Mouse (Mus musculus) kidney, postnatal 0 days (tissue): ENCODE data around the gene Cd5l. TPM values are rescaled to one million over a fixed set of nuclear protein-coding genes. Genes with fewer than 3 reads are reported as not detected.

Source experiments
- ATAC-seq: fragments of 200-750 bp; cut with Nextera tagmentation; replicated peaks from 2 replicates; pipeline ENCODE4 v1.8.0; 2017; ENCODE audit warnings: low read depth, moderate number of reproducible peaks, moderate TSS enrichment, moderate library complexity; ENCODE audit not compliant: low FRiP score
- DNase-seq: peaks from one replicate; pipeline ENCODE4 v3.0.0-alpha.2; 2016; ENCODE audit warnings: low spot score
- H3K27ac ChIP-seq: fragments of 300-500 bp; sonication (generic); 2 replicates; pipeline ENCODE4 v1.5.1; 2014; ENCODE audit warnings: mild to moderate bottlenecking
- H3K27me3 ChIP-seq: fragments of 300-500 bp; sonication (generic); 2 replicates; pipeline ENCODE4 v1.6.1; 2014; ENCODE audit warnings: low read length, mixed read lengths; ENCODE audit not compliant: insufficient read depth
- H3K36me3 ChIP-seq: fragments of 300-500 bp; sonication (generic); 2 replicates; pipeline ENCODE4 v1.6.1; 2014; ENCODE audit warnings: low read length, mixed read lengths; ENCODE audit not compliant: insufficient read depth
- H3K4me1 ChIP-seq: fragments of 300-500 bp; sonication (generic); replicated peaks from 2 replicates; pipeline ENCODE4 v1.6.1; 2014; ENCODE audit warnings: antibody characterized with exemption, low read length, mixed read lengths; ENCODE audit not compliant: insufficient read depth
- H3K4me2 ChIP-seq: fragments of 300-500 bp; sonication (generic); 2 replicates; pipeline ENCODE4 v1.6.1; 2014; ENCODE audit warnings: mild to moderate bottlenecking, low read length, moderate library complexity, mixed read lengths
- H3K4me3 ChIP-seq: fragments of 300-500 bp; sonication (generic); replicated peaks from 2 replicates; pipeline ENCODE4 v1.5.1; 2014; ENCODE audit warnings: low read depth, low read length
- H3K9ac ChIP-seq: fragments of 300-500 bp; sonication (generic); 2 replicates; pipeline ENCODE4 v1.6.1; 2014; ENCODE audit warnings: low read depth, low read length
- H3K9me3 ChIP-seq: fragments of 300-500 bp; sonication (generic); replicated peaks from 2 replicates; pipeline ENCODE4 v1.6.1; 2016; ENCODE audit warnings: low read length, inconsistent platforms, mixed read lengths
- CTCF ChIP-seq: IDR thresholded peaks from 2 replicates; pipeline ENCODE4 v1.5.1; 2016; ENCODE audit warnings: antibody characterized with exemption, low read depth, mild to moderate bottlenecking, moderate library complexity
- WGBS: fragments of 180-500 bp; shearing (Covaris S2); extraction: QIAGEN DNeasy Blood & Tissue Kit; methylation state at CpG from one replicate; pipeline ENCODE4 v1.1.7; 2014; 5-methylcytosine and 5-hydroxymethylcytosine counted together
- polyA plus RNA-seq: library from polyadenylated mRNA; unstranded; fragments of >200 nt; fragmentation: Nextera tagmentation; extraction: Ambion mirVana; gene quantifications from 2 replicates; pipeline ENCODE4 v1.2.1, GENCODE M21; 2015

Gene Cd5l
- polyA plus RNA-seq, 1 experiment from 2014 or later: 0.09 TPM

DNA sequence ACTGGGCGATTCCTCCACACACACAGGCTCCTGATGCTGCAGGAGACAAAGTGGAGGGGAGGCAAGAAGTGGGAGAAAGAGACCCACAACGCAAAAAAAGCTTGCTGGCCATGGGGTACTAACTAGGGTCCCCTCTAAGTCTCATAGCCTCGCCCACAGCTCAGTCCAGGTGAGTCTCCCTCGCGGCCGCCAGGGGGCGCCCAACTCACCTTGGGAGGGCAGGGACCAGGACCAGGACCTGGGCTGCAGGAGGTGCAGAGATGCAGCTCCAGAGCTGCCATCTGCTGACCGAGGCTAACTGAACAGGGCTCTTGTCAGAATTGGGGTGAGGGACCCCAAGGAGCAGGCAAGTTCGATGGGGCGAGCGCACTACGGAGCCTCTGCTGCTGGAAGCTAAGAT lies 53.5 kb downstream of the Cd5l start:
- peak; percentile 73; the same call in 1 of the 2 replicates for ATAC-seq
- Histone ChIP-seq H3K36me3 (no peaks in the 10 kb centered on the region), H3K4me3 (no peak overlapping the region), H3K4me2 (no peak overlapping the region), H3K9me3 (no peaks in the 10 kb centered on the region), H3K9ac (no peak overlapping the region), H3K27ac (no peak overlapping the region), H3K27me3 (no peaks in the 10 kb centered on the region), H3K4me1 (no peaks in the 10 kb centered on the region)
- WGBS: 15% methylated on average over 12 of the region's 12 CpGs
- peak; percentile 61 for DNase-seq
- TF ChIP-seq CTCF: peak; percentile 83

DNA sequence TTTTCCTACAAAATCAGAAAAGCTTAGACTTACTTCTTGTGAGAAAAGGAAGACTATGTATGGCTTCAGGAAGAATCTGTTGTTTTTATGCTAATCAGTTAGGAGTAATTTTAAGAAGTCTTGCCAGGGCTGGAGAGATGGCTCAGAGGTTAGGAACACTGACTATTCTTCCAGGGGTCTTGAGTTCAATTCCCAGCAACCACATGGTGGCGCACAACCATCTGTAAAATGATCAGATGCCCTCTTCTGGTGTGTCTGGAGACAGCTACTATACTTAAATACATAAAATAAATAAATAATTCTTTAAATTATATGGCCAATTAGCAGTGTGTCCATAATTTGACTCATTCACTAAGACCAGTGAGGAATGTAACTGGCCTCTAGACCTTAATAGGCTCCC lies 63.0 kb downstream of the Cd5l start:
- no peak overlapping the region for H3K9ac ChIP-seq
- H3K27ac ChIP-seq: no peak overlapping the region
- H3K27me3 ChIP-seq: no peaks in the 10 kb centered on the region
- H3K4me1 ChIP-seq: no peaks in the 10 kb centered on the region
- 0 out of 2 replicates have a peak, but pooled peaks have one; percentile 17 for TF ChIP-seq CTCF
- no peak overlapping the region for H3K4me3 ChIP-seq
- H3K36me3 ChIP-seq: no peaks in the 10 kb centered on the region
- WGBS: 74% methylated on average over 1 of the region's 1 CpGs
- no peak for ATAC-seq
- no peak for DNase-seq
- no peaks in the 10 kb centered on the region for H3K9me3 ChIP-seq
- no peak overlapping the region for H3K4me2 ChIP-seq

Other genes with a start within 250 kb of the Cd5l start
- 11.7 and 12.3 TPM in 2 replicates for gene Kirrel, start 183.1 kb upstream of the Cd5l start, polyA plus RNA-seq
- gene Fcrls, start 94.1 kb upstream of the Cd5l start, polyA plus RNA-seq: 4.6 and 5.7 TPM in 2 replicates
- 0.34 TPM in 2 replicates for gene Fcrl1, start 18.5 kb downstream of the Cd5l start, polyA plus RNA-seq
- gene Fcrl5, start 77.9 kb downstream of the Cd5l start, polyA plus RNA-seq: not detected in 2 replicates
- 10.2 and 10.9 TPM in 2 replicates for gene Etv3, start 167.5 kb downstream of the Cd5l start, polyA plus RNA-seq